In the genomic region with DNA sequence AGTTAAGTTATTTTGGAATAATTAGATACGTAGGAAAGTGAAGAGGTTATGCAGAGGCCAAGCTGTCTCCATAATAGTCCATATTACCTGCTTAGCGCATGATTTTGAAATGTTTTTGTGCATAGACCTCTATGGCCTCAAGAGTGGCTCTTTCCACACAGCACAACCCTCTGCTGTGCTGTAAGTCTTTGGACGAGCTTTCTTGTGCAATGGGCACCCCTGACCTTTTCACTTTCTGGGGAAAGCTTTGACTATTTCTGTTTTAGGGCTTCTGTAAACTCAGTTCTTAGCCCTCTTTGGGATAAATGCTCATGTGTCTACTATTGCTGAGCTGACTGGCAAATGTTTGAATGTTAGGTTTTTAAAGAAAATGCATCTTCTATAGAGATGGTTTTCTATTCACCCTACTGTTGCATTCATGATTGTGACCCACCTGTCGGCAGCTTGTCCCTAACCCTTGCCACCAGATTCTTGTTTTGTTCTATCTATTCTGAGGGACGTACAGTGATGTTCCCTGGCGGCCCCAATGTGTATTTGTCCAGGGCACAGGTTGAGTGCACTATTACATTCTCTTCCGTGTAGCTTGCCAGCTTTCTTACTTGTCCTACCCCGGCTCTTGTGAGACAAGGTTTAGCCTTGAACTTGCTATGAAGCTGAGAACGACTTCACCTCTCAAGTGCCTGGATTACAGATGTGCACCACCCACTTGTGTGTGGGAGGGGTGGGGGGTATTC, we compare ENCODE assay signal across 18 mouse cellular contexts.
"Had no signal": no experiment of that assay in that cellular context is flagged by ENCODE, and none has a peak within 500 bp of the region (broad histone marks: within the 10 kb centered on the region; RNA-seq: fewer than 3 reads in every experiment).

No protein-coding gene starts in this region.

- H3K9me3 ChIP-seq: intestine, embryonic 15.5 days; kidney, embryonic 15.5 days; limb, embryonic 12.5 days; limb, embryonic 15.5 days; liver, embryonic 15.5 days; midbrain, embryonic 12.5 days; midbrain, embryonic 15.5 days; neural tube, embryonic 12.5 days had no signal

- DNase-seq: kidney, adult 11 months; kidney, adult 8-10 months; kidney, postnatal 10 days; kidney, postnatal 36 days; layer of hippocampus, adult 9-11 months; lung, embryonic 14.5 days; lung, postnatal 14 days; lung, postnatal 4 days; thymus, adult 18-20 months; thymus, postnatal 36 days had no signal

- ATAC-seq: intestine, embryonic 15.5 days; midbrain, embryonic 15.5 days had no signal

- H3K9ac ChIP-seq: intestine, embryonic 15.5 days; kidney, embryonic 15.5 days; limb, embryonic 12.5 days; limb, embryonic 15.5 days; liver, embryonic 15.5 days; lung, embryonic 14.5 days; midbrain, embryonic 12.5 days; midbrain, embryonic 15.5 days; neural tube, embryonic 12.5 days had no signal

- H3K4me2 ChIP-seq: intestine, embryonic 15.5 days; kidney, embryonic 15.5 days; limb, embryonic 12.5 days; limb, embryonic 15.5 days; liver, embryonic 15.5 days; lung, embryonic 14.5 days; midbrain, embryonic 12.5 days; midbrain, embryonic 15.5 days; neural tube, embryonic 12.5 days had no signal

- H3K4me1 ChIP-seq: intestine, embryonic 15.5 days; liver, embryonic 15.5 days had no signal

- H3K36me3 ChIP-seq: intestine, embryonic 15.5 days; kidney, embryonic 15.5 days; limb, embryonic 12.5 days; limb, embryonic 15.5 days; liver, embryonic 15.5 days; midbrain, embryonic 12.5 days; midbrain, embryonic 15.5 days; neural tube, embryonic 12.5 days had no signal

- H3K27me3 ChIP-seq: intestine, embryonic 15.5 days; kidney, embryonic 15.5 days; limb, embryonic 12.5 days; limb, embryonic 15.5 days; liver, embryonic 15.5 days; midbrain, embryonic 12.5 days; midbrain, embryonic 15.5 days; neural tube, embryonic 12.5 days had no signal

- H3K4me3 ChIP-seq: intestine, embryonic 15.5 days; kidney, embryonic 15.5 days; limb, embryonic 12.5 days; limb, embryonic 15.5 days; liver, embryonic 15.5 days; midbrain, embryonic 12.5 days; midbrain, embryonic 15.5 days; neural tube, embryonic 12.5 days had no signal

- H3K27ac ChIP-seq: intestine, embryonic 15.5 days; limb, embryonic 15.5 days; liver, embryonic 15.5 days; midbrain, embryonic 12.5 days; midbrain, embryonic 15.5 days; neural tube, embryonic 12.5 days had no signal
